Mouse (Mus musculus) thymus, adult 2 months (tissue): ENCODE results near the gene Olfr657.

Experiments
- CTCF ChIP-seq: fragments of 200-500 bp; IDR thresholded peaks from 2 replicates; pipeline ENCODE4 v1.5.1; 2012; ENCODE audit warnings: mild to moderate bottlenecking, control low read depth, low read length, moderate library complexity, borderline replicate concordance; ENCODE audit not compliant: control insufficient read depth, poor library complexity, insufficient read depth; ENCODE audit errors: extremely low read depth
- POLR2A ChIP-seq: fragments of 200-500 bp; IDR thresholded peaks from 2 replicates; pipeline ENCODE4 v1.6.1; 2012; ENCODE audit warnings: mild to moderate bottlenecking, low read length, control low read depth, moderate library complexity; ENCODE audit not compliant: control insufficient read depth, poor library complexity, insufficient read depth; ENCODE audit errors: extremely low read depth

DNA sequence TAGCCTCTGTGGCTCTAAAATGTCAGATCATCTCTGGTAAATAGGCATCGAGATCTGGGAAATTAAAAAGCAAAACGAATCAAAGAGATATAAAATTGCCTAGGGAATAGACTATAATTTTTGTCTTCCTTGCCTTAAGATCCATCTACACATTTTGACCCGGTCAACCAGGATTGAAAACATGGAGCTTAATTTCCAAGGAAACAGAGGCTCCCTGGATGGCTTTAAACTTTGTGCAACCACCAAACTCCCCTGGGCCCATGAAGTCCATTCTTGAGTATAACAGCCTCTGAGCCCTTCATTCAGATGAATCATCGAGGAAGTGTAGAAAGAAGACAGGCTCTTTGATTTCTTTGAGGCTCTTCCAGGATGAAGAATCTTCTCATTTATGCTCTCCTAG is 10.9 kb upstream of the Olfr657 start, which contains the start of gene Olfr656:
- TF ChIP-seq POLR2A: no peak
- TF ChIP-seq CTCF: no peak
